In the genomic region with DNA sequence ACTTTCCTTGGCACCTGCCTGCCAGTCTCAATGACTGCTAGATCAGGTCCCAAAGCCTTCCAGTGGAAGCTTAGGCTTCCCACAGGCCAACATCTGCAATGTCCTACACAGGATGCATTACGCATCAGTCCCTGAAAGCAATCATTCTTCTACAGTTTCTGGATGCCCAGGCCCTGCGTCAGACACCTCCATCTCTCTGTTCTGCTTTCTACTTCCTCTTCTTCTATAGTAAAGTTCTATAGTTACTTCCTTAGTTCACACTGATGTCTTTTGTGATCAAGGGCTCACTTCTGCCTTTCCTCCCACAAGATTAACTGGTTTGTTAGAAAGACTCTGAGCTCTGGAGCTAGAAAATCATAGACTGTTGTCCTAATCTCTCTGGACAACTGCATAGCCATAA, we compare ENCODE assay signal across 15 mouse cellular contexts. TPM values are rescaled to one million over a fixed set of nuclear protein-coding genes. Genes with fewer than 3 reads are reported as not detected.
DNase-seq lines count a peak whose midpoint lies in the region.
"Had no signal": no experiment of that assay in that cellular context is flagged by ENCODE, and none has a peak within 500 bp of the region (broad histone marks: within the 10 kb centered on the region; RNA-seq: fewer than 3 reads in every experiment).

No protein-coding gene starts in this region.

- DNase-seq in spleen, postnatal 36 days (ENCODE audit: low spot score in 2 of 2) = peak; percentile 42 to 47
- DNase-seq in spleen, postnatal 14 days (ENCODE audit: low spot score in 2 of 2) = no peak
- DNase-seq in brain, adult 2 months (ENCODE audit: low read depth, low spot score) = peak; percentile 6
- peak; percentile 52 to 57 for DNase-seq in monocyte, adult 2 months (ENCODE audit: low read depth in 1 of 2, low spot score in 2 of 2)
- DNase-seq in gastrocnemius, postnatal 10 days = no peak
- DNase-seq in layer of hippocampus, adult 18-20 months (ENCODE audit: low spot score in 2 of 2) = no peak
- DNase-seq in ovary, postnatal 36 days (ENCODE audit: low spot score) = no peak
- DNase-seq: adrenal gland, postnatal 14 days; cerebellum, adult 8-10 months; heart, adult 18-20 months; heart, postnatal 4 days; kidney, adult 2 months; kidney, postnatal 36 days; left cerebral cortex, postnatal 4 days; right cerebral cortex, postnatal 14 days had no signal

RNA-seq across cellular contexts. Expression of gene Slc7a11, which starts 36.6 kb away (rescaled TPM):
- total RNA-seq in gastrocnemius, postnatal 10 days (2021) = under 1 TPM; 0.42 to 0.47 TPM
- total RNA-seq in layer of hippocampus, adult 18-20 months (2021) = 10 to 100 TPM; 23.4 to 24.0 TPM

Comparison
In these comparisons a context has a peak if more than half of its experiments do, and no peak if none do; other contexts are left out.
1. DNase-seq: peak in spleen, postnatal 36 days (2 of 2), brain, adult 2 months (single experiment) and monocyte, adult 2 months (2 of 2); none in spleen, postnatal 14 days (0 of 2), gastrocnemius, postnatal 10 days (single experiment), layer of hippocampus, adult 18-20 months (0 of 2) and ovary, postnatal 36 days (single experiment).
2. RNA of gene Slc7a11, which starts 36.6 kb away (total RNA-seq): 23.4 to 24.0 TPM in layer of hippocampus, adult 18-20 months; 0.42 to 0.47 TPM in gastrocnemius, postnatal 10 days; every median in the first group is over 10 times any median in the second.